Mouse (Mus musculus): ENCODE measurements around the gene Nup93. TPM values are rescaled to one million over a fixed set of nuclear protein-coding genes. Genes with fewer than 3 reads are reported as not detected.

Nup93 gene
- polyA plus RNA-seq, 1 experiment from 2014 or later, result 74.9 TPM

GRCm38 (mm10) chr8:94240240-94240751 lies 25.9 kb downstream of the Nup93 start:
- Histone ChIP-seq H3K4me2 (replicated peaks) (no peak overlapping the region), H3K27ac (no peak overlapping the region), H3K9me3 (no peaks in the 10 kb centered on the region), H3K36me3 (no peaks in the 10 kb centered on the region), H3K4me1 (replicated peaks) (no peaks in the 10 kb centered on the region), H3K27me3 (replicated peaks) (no peaks in the 10 kb centered on the region), H3K9ac (no peak overlapping the region), H3K4me3 (replicated peaks) (no peak overlapping the region)
- ATAC-seq, result no peak
- 79% methylated on average over 4 of the region's 4 CpGs for WGBS

GRCm38 (mm10) chr8:94249836-94250435 lies 35.6 kb downstream of the Nup93 start:
- no peak for ATAC-seq
- H3K27ac ChIP-seq, result no peak overlapping the region
- H3K4me3 ChIP-seq (replicated peaks), result no peak overlapping the region
- H3K27me3 ChIP-seq (replicated peaks), result no peaks in the 10 kb centered on the region
- no peaks in the 10 kb centered on the region for H3K9me3 ChIP-seq
- H3K9ac ChIP-seq, result no peak overlapping the region
- WGBS, result 72% methylated on average over 2 of the region's 2 CpGs
- H3K4me1 ChIP-seq (replicated peaks), result no peaks in the 10 kb centered on the region
- H3K4me2 ChIP-seq (replicated peaks), result no peak overlapping the region
- H3K36me3 ChIP-seq, result no peaks in the 10 kb centered on the region

GRCm38 (mm10) chr8:94258881-94259280 lies 44.5 kb downstream of the Nup93 start:
- no peak for ATAC-seq
- no peaks in the 10 kb centered on the region for H3K9me3 ChIP-seq
- no peak overlapping the region for H3K27ac ChIP-seq
- H3K36me3 ChIP-seq, result no peaks in the 10 kb centered on the region
- H3K4me3 ChIP-seq (replicated peaks), result no peak overlapping the region
- no peak overlapping the region for H3K4me2 ChIP-seq (replicated peaks)
- 72% methylated on average over 6 of the region's 6 CpGs for WGBS
- no peaks in the 10 kb centered on the region for H3K4me1 ChIP-seq (replicated peaks)
- H3K9ac ChIP-seq, result no peak overlapping the region
- H3K27me3 ChIP-seq (replicated peaks), result no peaks in the 10 kb centered on the region

- Histone ChIP-seq H3K4me2 (replicated peaks) (no peak overlapping the region), H3K27me3 (replicated peaks) (no peaks in the 10 kb centered on the region), H3K9ac (no peak overlapping the region), H3K4me1 (replicated peaks) (0 out of 2 replicates have a peak, but pooled peaks cover 2% of the 10 kb centered on the region), H3K4me3 (replicated peaks) (no peak overlapping the region), H3K36me3 (no peaks in the 10 kb centered on the region), H3K27ac (no peak overlapping the region), H3K9me3 (no peaks in the 10 kb centered on the region)
- 68% methylated on average over 3 of the region's 3 CpGs for WGBS
- no peak for ATAC-seq
Measured at GRCm38 (mm10) chr8:94262626-94263297, 48.4 kb downstream of the Nup93 start.

- no peaks in the 10 kb centered on the region for H3K27me3 ChIP-seq (replicated peaks)
- H3K4me1 ChIP-seq (replicated peaks), result 0 out of 2 replicates have a peak, but pooled peaks cover 8% of the 10 kb centered on the region
- no peaks in the 10 kb centered on the region for H3K9me3 ChIP-seq
- no peak overlapping the region; the same call in 1 of the 2 replicates for H3K9ac ChIP-seq
- H3K36me3 ChIP-seq, result no peaks in the 10 kb centered on the region
- WGBS, result 50% methylated on average over 10 of the region's 10 CpGs
- peak overlapping the region; percentile 32 for H3K4me2 ChIP-seq (replicated peaks)
- no peak for ATAC-seq
- H3K27ac ChIP-seq, result no peak overlapping the region
- no peak overlapping the region for H3K4me3 ChIP-seq (replicated peaks)
Measured at GRCm38 (mm10) chr8:94266344-94267191, 52.2 kb downstream of the Nup93 start.

GRCm38 (mm10) chr8:94268359-94268890 lies 54.1 kb downstream of the Nup93 start:
- Histone ChIP-seq H3K9ac (no peak overlapping the region), H3K27me3 (replicated peaks) (no peaks in the 10 kb centered on the region), H3K9me3 (no peaks in the 10 kb centered on the region), H3K4me3 (replicated peaks) (no peak overlapping the region), H3K4me1 (replicated peaks) (0 out of 2 replicates have a peak, but pooled peaks cover 8% of the 10 kb centered on the region), H3K36me3 (no peaks in the 10 kb centered on the region), H3K27ac (no peak overlapping the region), H3K4me2 (replicated peaks) (no peak overlapping the region)
- 76% methylated on average over 3 of the region's 3 CpGs for WGBS
- no peak for ATAC-seq

- Histone ChIP-seq H3K9ac (no peak overlapping the region), H3K9me3 (no peaks in the 10 kb centered on the region), H3K4me1 (replicated peaks) (0 out of 2 replicates have a peak, but pooled peaks cover 6% of the 10 kb centered on the region), H3K27ac (no peak overlapping the region), H3K4me3 (replicated peaks) (no peak overlapping the region), H3K36me3 (no peaks in the 10 kb centered on the region), H3K4me2 (replicated peaks) (0 out of 2 replicates have a peak overlapping the region, but pooled peaks have one; percentile 9), H3K27me3 (replicated peaks) (no peaks in the 10 kb centered on the region)
- WGBS, result 84% methylated on average over 7 of the region's 7 CpGs
- no peak for ATAC-seq
Measured at GRCm38 (mm10) chr8:94270309-94270708, 55.9 kb downstream of the Nup93 start.

- H3K9me3 ChIP-seq, result no peaks in the 10 kb centered on the region
- H3K36me3 ChIP-seq, result no peaks in the 10 kb centered on the region
- WGBS, result 52% methylated on average over 7 of the region's 7 CpGs
- H3K27ac ChIP-seq, result no peak overlapping the region
- no peak overlapping the region for H3K4me3 ChIP-seq (replicated peaks)
- H3K4me2 ChIP-seq (replicated peaks), result no peak overlapping the region
- H3K27me3 ChIP-seq (replicated peaks), result no peaks in the 10 kb centered on the region
- 0 out of 2 replicates have a peak, but pooled peaks cover 6% of the 10 kb centered on the region for H3K4me1 ChIP-seq (replicated peaks)
- H3K9ac ChIP-seq, result no peak overlapping the region
- ATAC-seq, result no peak; the same call in 1 of the 2 replicates
Measured at GRCm38 (mm10) chr8:94271102-94271501, 56.7 kb downstream of the Nup93 start.

- H3K4me3 ChIP-seq (replicated peaks), result no peak overlapping the region
- H3K9me3 ChIP-seq, result no peaks in the 10 kb centered on the region
- H3K27me3 ChIP-seq (replicated peaks), result no peaks in the 10 kb centered on the region
- no peak overlapping the region for H3K4me2 ChIP-seq (replicated peaks)
- H3K27ac ChIP-seq, result no peak overlapping the region
- H3K4me1 ChIP-seq (replicated peaks), result 0 out of 2 replicates have a peak, but pooled peaks cover 6% of the 10 kb centered on the region
- no peak overlapping the region for H3K9ac ChIP-seq
- no peaks in the 10 kb centered on the region for H3K36me3 ChIP-seq
- WGBS, result 74% methylated on average over 3 of the region's 3 CpGs
- no peak for ATAC-seq
Measured at GRCm38 (mm10) chr8:94272612-94273011, 58.2 kb downstream of the Nup93 start.

GRCm38 (mm10) chr8:94273289-94273850 lies 59.0 kb downstream of the Nup93 start:
- 0 out of 2 replicates have a peak, but pooled peaks cover 6% of the 10 kb centered on the region for H3K4me1 ChIP-seq (replicated peaks)
- no peak overlapping the region for H3K4me2 ChIP-seq (replicated peaks)
- no peak overlapping the region for H3K27ac ChIP-seq
- no peak overlapping the region for H3K9ac ChIP-seq
- no peaks in the 10 kb centered on the region for H3K9me3 ChIP-seq
- 91% methylated on average over 5 of the region's 5 CpGs for WGBS
- H3K27me3 ChIP-seq (replicated peaks), result no peaks in the 10 kb centered on the region
- ATAC-seq, result no peak
- no peak overlapping the region for H3K4me3 ChIP-seq (replicated peaks)
- H3K36me3 ChIP-seq, result no peaks in the 10 kb centered on the region

- H3K36me3 ChIP-seq, result no peaks in the 10 kb centered on the region
- H3K9ac ChIP-seq, result no peak overlapping the region
- ATAC-seq, result no peak
- H3K4me2 ChIP-seq (replicated peaks), result no peak overlapping the region
- H3K27me3 ChIP-seq (replicated peaks), result no peaks in the 10 kb centered on the region
- H3K4me3 ChIP-seq (replicated peaks), result no peak overlapping the region
- H3K27ac ChIP-seq, result no peak overlapping the region
- 71% methylated on average over 5 of the region's 5 CpGs for WGBS
- no peaks in the 10 kb centered on the region for H3K9me3 ChIP-seq
- 0 out of 2 replicates have a peak, but pooled peaks cover 6% of the 10 kb centered on the region for H3K4me1 ChIP-seq (replicated peaks)
Measured at GRCm38 (mm10) chr8:94274030-94274429, 59.7 kb downstream of the Nup93 start.

Data from intestine, embryonic 15.5 days (tissue).